Mouse (Mus musculus) kidney, postnatal 0 days (tissue): ENCODE data around the gene St3gal6. TPM values are rescaled to one million over a fixed set of nuclear protein-coding genes. Genes with fewer than 3 reads are reported as not detected.

ENCODE experiments used
- ATAC-seq: fragments of 200-750 bp; cut with Nextera tagmentation; replicated peaks from 2 replicates; pipeline ENCODE4 v1.8.0; 2017; ENCODE audit warnings: low read depth, moderate number of reproducible peaks, moderate TSS enrichment, moderate library complexity; ENCODE audit not compliant: low FRiP score
- DNase-seq: peaks from one replicate; pipeline ENCODE4 v3.0.0-alpha.2; 2016; ENCODE audit warnings: low spot score
- H3K27ac ChIP-seq: fragments of 300-500 bp; sonication (generic); 2 replicates; pipeline ENCODE4 v1.5.1; 2014; ENCODE audit warnings: mild to moderate bottlenecking
- H3K27me3 ChIP-seq: fragments of 300-500 bp; sonication (generic); 2 replicates; pipeline ENCODE4 v1.6.1; 2014; ENCODE audit warnings: low read length, mixed read lengths; ENCODE audit not compliant: insufficient read depth
- H3K36me3 ChIP-seq: fragments of 300-500 bp; sonication (generic); 2 replicates; pipeline ENCODE4 v1.6.1; 2014; ENCODE audit warnings: low read length, mixed read lengths; ENCODE audit not compliant: insufficient read depth
- H3K4me1 ChIP-seq: fragments of 300-500 bp; sonication (generic); replicated peaks from 2 replicates; pipeline ENCODE4 v1.6.1; 2014; ENCODE audit warnings: antibody characterized with exemption, low read length, mixed read lengths; ENCODE audit not compliant: insufficient read depth
- H3K4me2 ChIP-seq: fragments of 300-500 bp; sonication (generic); 2 replicates; pipeline ENCODE4 v1.6.1; 2014; ENCODE audit warnings: mild to moderate bottlenecking, low read length, moderate library complexity, mixed read lengths
- H3K4me3 ChIP-seq: fragments of 300-500 bp; sonication (generic); replicated peaks from 2 replicates; pipeline ENCODE4 v1.5.1; 2014; ENCODE audit warnings: low read depth, low read length
- H3K9ac ChIP-seq: fragments of 300-500 bp; sonication (generic); 2 replicates; pipeline ENCODE4 v1.6.1; 2014; ENCODE audit warnings: low read depth, low read length
- H3K9me3 ChIP-seq: fragments of 300-500 bp; sonication (generic); replicated peaks from 2 replicates; pipeline ENCODE4 v1.6.1; 2016; ENCODE audit warnings: low read length, inconsistent platforms, mixed read lengths
- CTCF ChIP-seq: IDR thresholded peaks from 2 replicates; pipeline ENCODE4 v1.5.1; 2016; ENCODE audit warnings: antibody characterized with exemption, low read depth, mild to moderate bottlenecking, moderate library complexity
- WGBS: fragments of 180-500 bp; shearing (Covaris S2); extraction: QIAGEN DNeasy Blood & Tissue Kit; methylation state at CpG from one replicate; pipeline ENCODE4 v1.1.7; 2014; 5-methylcytosine and 5-hydroxymethylcytosine counted together
- polyA plus RNA-seq: library from polyadenylated mRNA; unstranded; fragments of >200 nt; fragmentation: Nextera tagmentation; extraction: Ambion mirVana; gene quantifications from 2 replicates; pipeline ENCODE4 v1.2.1, GENCODE M21; 2015

The St3gal6 gene
- polyA plus RNA-seq, 1 experiment from 2014 or later: 93.8 TPM

GRCm38 (mm10) chr16:58522677-58523043 lies 1.4 kb downstream of the St3gal6 start:
- Histone ChIP-seq H3K9ac (peak overlapping the region; percentile 91), H3K4me2 (peak overlapping the region; percentile 66), H3K36me3 (no peaks in the 10 kb centered on the region), H3K4me1 (no peaks in the 10 kb centered on the region), H3K9me3 (no peaks in the 10 kb centered on the region), H3K27me3 (no peaks in the 10 kb centered on the region), H3K4me3 (peak overlapping the region; percentile 84), H3K27ac (peak overlapping the region; percentile 93)
- no peak for TF ChIP-seq CTCF
- ATAC-seq (peak; percentile 59), DNase-seq (peak; percentile 49)
- 0% methylated on average over 16 of the region's 16 CpGs for WGBS

- H3K9ac ChIP-seq: peak overlapping the region; percentile 91
- H3K9me3 ChIP-seq: no peaks in the 10 kb centered on the region
- no peaks in the 10 kb centered on the region for H3K36me3 ChIP-seq
- ATAC-seq: no peak
- H3K4me3 ChIP-seq: peak overlapping the region; percentile 84
- no peak for DNase-seq
- no peaks in the 10 kb centered on the region for H3K4me1 ChIP-seq
- H3K27me3 ChIP-seq: no peaks in the 10 kb centered on the region
- peak overlapping the region; percentile 93; the same call in 1 of the 2 replicates for H3K27ac ChIP-seq
- WGBS: 25% methylated on average over 7 of the region's 7 CpGs
- no peak for TF ChIP-seq CTCF
- H3K4me2 ChIP-seq: peak overlapping the region; percentile 66
Observed at GRCm38 (mm10) chr16:58521900-58522299, 2.1 kb downstream of the St3gal6 start.

- Histone ChIP-seq H3K9ac (no peak overlapping the region), H3K9me3 (no peaks in the 10 kb centered on the region), H3K36me3 (no peaks in the 10 kb centered on the region), H3K4me2 (peak overlapping the region; percentile 66), H3K4me3 (peak overlapping the region; percentile 84; the same call in 1 of the 2 replicates), H3K27ac (no peak overlapping the region), H3K27me3 (no peaks in the 10 kb centered on the region), H3K4me1 (no peaks in the 10 kb centered on the region)
- WGBS: 57% methylated on average over 4 of the region's 4 CpGs
- no peak for DNase-seq
- TF ChIP-seq CTCF: no peak
- ATAC-seq: no peak
Observed at GRCm38 (mm10) chr16:58521182-58521581, 2.9 kb downstream of the St3gal6 start.

- no peak for DNase-seq
- Histone ChIP-seq H3K9me3 (no peaks in the 10 kb centered on the region), H3K4me2 (peak overlapping the region; percentile 66), H3K27me3 (no peaks in the 10 kb centered on the region), H3K36me3 (no peaks in the 10 kb centered on the region), H3K27ac (0 out of 2 replicates have a peak overlapping the region, but pooled peaks have one; percentile 6), H3K4me1 (no peaks in the 10 kb centered on the region), H3K9ac (no peak overlapping the region), H3K4me3 (0 out of 2 replicates have a peak overlapping the region, but pooled peaks have one; percentile 5)
- no peak for ATAC-seq
- 78% methylated on average over 6 of the region's 6 CpGs for WGBS
- no peak for TF ChIP-seq CTCF
Observed at GRCm38 (mm10) chr16:58520457-58520856, 3.6 kb downstream of the St3gal6 start.

GRCm38 (mm10) chr16:58519650-58520073 lies 4.4 kb downstream of the St3gal6 start:
- Histone ChIP-seq H3K27me3 (no peaks in the 10 kb centered on the region), H3K36me3 (no peaks in the 10 kb centered on the region), H3K9ac (no peak overlapping the region), H3K27ac (0 out of 2 replicates have a peak overlapping the region, but pooled peaks have one; percentile 38), H3K4me3 (no peak overlapping the region), H3K9me3 (no peaks in the 10 kb centered on the region), H3K4me1 (no peaks in the 10 kb centered on the region), H3K4me2 (peak overlapping the region; percentile 13; the same call in 1 of the 2 replicates)
- DNase-seq (peak; percentile 33), ATAC-seq (peak; percentile 70)
- no peak for TF ChIP-seq CTCF
- WGBS: 66% methylated on average over 11 of the region's 11 CpGs

- Histone ChIP-seq H3K27me3 (no peaks in the 10 kb centered on the region), H3K9me3 (no peaks in the 10 kb centered on the region), H3K4me2 (no peak overlapping the region), H3K9ac (no peak overlapping the region), H3K4me1 (0 out of 2 replicates have a peak, but pooled peaks cover 9% of the 10 kb centered on the region), H3K4me3 (no peak overlapping the region), H3K27ac (no peak overlapping the region), H3K36me3 (no peaks in the 10 kb centered on the region)
- WGBS: 84% methylated on average over 7 of the region's 7 CpGs
- ATAC-seq: no peak
- no peak for DNase-seq
- no peak for TF ChIP-seq CTCF
Observed at GRCm38 (mm10) chr16:58516960-58517798, 6.9 kb downstream of the St3gal6 start.
